Mouse (Mus musculus): Measurements from ENCODE around the gene Ptgis. TPM values are rescaled to one million over a fixed set of nuclear protein-coding genes. Genes with fewer than 3 reads are reported as not detected.

The Ptgis gene
- polyA plus RNA-seq, 1 experiment from 2014 or later = 18.0 TPM

- Histone ChIP-seq H3K4me2 (replicated peaks; ENCODE audit: low read depth, low read length) (no peak overlapping the region), H3K27ac (ENCODE audit: low read depth, low read length) (no peak overlapping the region), H3K27me3 (ENCODE audit: control insufficient read depth, insufficient read depth, low read length) (no peaks in the 10 kb centered on the region), H3K9ac (ENCODE audit: low read depth, low read length) (no peak overlapping the region), H3K4me3 (ENCODE audit: low read length) (no peak overlapping the region), H3K36me3 (ENCODE audit: control insufficient read depth, insufficient read depth, low read length) (no peaks in the 10 kb centered on the region), H3K4me1 (ENCODE audit: control insufficient read depth, insufficient read depth, low read length) (0 out of 2 replicates have a peak, but pooled peaks cover 12% of the 10 kb centered on the region), H3K9me3 (ENCODE audit: control insufficient read depth, low read length) (peaks cover 2% of the 10 kb centered on the region; the same call in 1 of the 2 replicates)
- 83% methylated on average over 4 of the region's 4 CpGs for WGBS
- no peak for ATAC-seq (ENCODE audit: low FRiP score, low TSS enrichment)
Observed at GRCm38 (mm10) chr2:167243831-167244563, 3.6 kb upstream of the Ptgis start.

DNA sequence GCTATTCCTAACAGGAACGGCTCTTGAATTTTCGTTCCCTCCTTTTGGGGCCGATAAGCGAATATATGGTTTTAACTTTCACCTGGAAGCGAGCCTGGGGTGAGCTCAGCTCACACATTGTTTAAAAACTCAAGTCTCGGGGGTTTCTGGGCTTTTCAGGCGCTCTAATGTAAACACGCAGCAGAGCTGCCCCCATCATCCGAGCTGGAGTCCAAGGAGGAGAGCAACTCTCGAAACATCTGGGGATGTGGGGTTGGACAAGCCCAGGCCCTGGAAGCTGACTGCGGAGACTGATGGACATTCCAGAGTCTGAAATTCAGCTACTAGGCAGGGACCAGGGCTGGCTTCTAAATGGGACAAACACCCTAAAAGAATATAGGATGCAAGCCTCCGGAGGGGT is 1.1 kb downstream of the Ptgis start:
- Histone ChIP-seq H3K9me3 (ENCODE audit: control insufficient read depth, low read length) (no peaks in the 10 kb centered on the region), H3K4me3 (ENCODE audit: low read length) (peak overlapping the region; percentile 60; the same call in 1 of the 2 replicates), H3K27ac (ENCODE audit: low read depth, low read length) (no peak overlapping the region), H3K36me3 (ENCODE audit: control insufficient read depth, insufficient read depth, low read length) (no peaks in the 10 kb centered on the region), H3K27me3 (ENCODE audit: control insufficient read depth, insufficient read depth, low read length) (peaks cover 5% of the 10 kb centered on the region; the same call in 1 of the 2 replicates), H3K9ac (ENCODE audit: low read depth, low read length) (peak overlapping the region; percentile 9; the same call in 1 of the 2 replicates), H3K4me2 (replicated peaks; ENCODE audit: low read depth, low read length) (peak overlapping the region; percentile 93), H3K4me1 (ENCODE audit: control insufficient read depth, insufficient read depth, low read length) (peaks cover 16% of the 10 kb centered on the region; the same call in 1 of the 2 replicates)
- WGBS = 19% methylated on average over 12 of the region's 12 CpGs
- no peak for ATAC-seq (ENCODE audit: low FRiP score, low TSS enrichment)

GRCm38 (mm10) chr2:167237224-167237623 is 3.2 kb downstream of the Ptgis start:
- H3K9ac ChIP-seq (ENCODE audit: low read depth, low read length) = no peak overlapping the region
- no peak for ATAC-seq (ENCODE audit: low FRiP score, low TSS enrichment)
- peaks cover 5% of the 10 kb centered on the region; the same call in 1 of the 2 replicates for H3K27me3 ChIP-seq (ENCODE audit: control insufficient read depth, insufficient read depth, low read length)
- no peak overlapping the region for H3K4me2 ChIP-seq (replicated peaks; ENCODE audit: low read depth, low read length)
- H3K4me1 ChIP-seq (ENCODE audit: control insufficient read depth, insufficient read depth, low read length) = peaks cover 28% of the 10 kb centered on the region
- no peak overlapping the region for H3K27ac ChIP-seq (ENCODE audit: low read depth, low read length)
- WGBS = 80% methylated on average over 9 of the region's 9 CpGs
- H3K36me3 ChIP-seq (ENCODE audit: control insufficient read depth, insufficient read depth, low read length) = no peaks in the 10 kb centered on the region
- H3K4me3 ChIP-seq (ENCODE audit: low read length) = no peak overlapping the region
- no peaks in the 10 kb centered on the region for H3K9me3 ChIP-seq (ENCODE audit: control insufficient read depth, low read length)

GRCm38 (mm10) chr2:167236174-167236573 is 4.2 kb downstream of the Ptgis start:
- H3K27ac ChIP-seq (ENCODE audit: low read depth, low read length) = no peak overlapping the region
- H3K4me2 ChIP-seq (replicated peaks; ENCODE audit: low read depth, low read length) = no peak overlapping the region
- H3K9me3 ChIP-seq (ENCODE audit: control insufficient read depth, low read length) = no peaks in the 10 kb centered on the region
- H3K4me1 ChIP-seq (ENCODE audit: control insufficient read depth, insufficient read depth, low read length) = peaks cover 32% of the 10 kb centered on the region
- no peak overlapping the region for H3K9ac ChIP-seq (ENCODE audit: low read depth, low read length)
- no peaks in the 10 kb centered on the region for H3K36me3 ChIP-seq (ENCODE audit: control insufficient read depth, insufficient read depth, low read length)
- H3K4me3 ChIP-seq (ENCODE audit: low read length) = no peak overlapping the region
- WGBS = 95% methylated on average over 4 of the region's 4 CpGs
- no peak for ATAC-seq (ENCODE audit: low FRiP score, low TSS enrichment)
- peaks cover 5% of the 10 kb centered on the region; the same call in 1 of the 2 replicates for H3K27me3 ChIP-seq (ENCODE audit: control insufficient read depth, insufficient read depth, low read length)

- Histone ChIP-seq H3K9ac (ENCODE audit: low read depth, low read length) (no peak overlapping the region), H3K36me3 (ENCODE audit: control insufficient read depth, insufficient read depth, low read length) (no peaks in the 10 kb centered on the region), H3K4me3 (ENCODE audit: low read length) (no peak overlapping the region), H3K4me1 (ENCODE audit: control insufficient read depth, insufficient read depth, low read length) (peaks cover 25% of the 10 kb centered on the region), H3K9me3 (ENCODE audit: control insufficient read depth, low read length) (no peaks in the 10 kb centered on the region), H3K4me2 (replicated peaks; ENCODE audit: low read depth, low read length) (no peak overlapping the region), H3K27ac (ENCODE audit: low read depth, low read length) (no peak overlapping the region), H3K27me3 (ENCODE audit: control insufficient read depth, insufficient read depth, low read length) (peaks cover 5% of the 10 kb centered on the region; the same call in 1 of the 2 replicates)
- 63% methylated on average over 17 of the region's 17 CpGs for WGBS
- no peak for ATAC-seq (ENCODE audit: low FRiP score, low TSS enrichment)
Observed at GRCm38 (mm10) chr2:167235338-167236018, 4.9 kb downstream of the Ptgis start.

DNA sequence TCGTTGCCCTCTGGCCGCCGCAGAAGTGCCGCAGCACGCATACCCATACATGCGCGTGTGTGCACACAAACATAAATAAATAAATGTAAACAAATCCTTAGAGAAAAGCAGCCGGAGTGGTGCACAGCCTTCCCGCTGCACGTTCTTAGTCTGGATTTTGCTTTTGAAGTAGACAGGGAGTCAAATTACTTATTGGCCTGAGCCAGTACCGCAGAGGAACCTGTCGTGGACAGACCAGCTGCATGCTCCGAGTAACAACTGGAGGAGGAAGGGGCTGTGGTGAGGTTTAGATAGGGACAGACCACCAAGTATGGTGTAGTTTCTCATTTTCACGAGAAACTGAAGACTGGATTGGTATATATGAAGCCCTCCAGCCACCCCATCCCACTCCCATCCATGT is 6.6 kb downstream of the Ptgis start:
- Histone ChIP-seq H3K4me1 (ENCODE audit: control insufficient read depth, insufficient read depth, low read length) (peaks cover 21% of the 10 kb centered on the region), H3K9me3 (ENCODE audit: control insufficient read depth, low read length) (no peaks in the 10 kb centered on the region), H3K4me3 (ENCODE audit: low read length) (no peak overlapping the region), H3K9ac (ENCODE audit: low read depth, low read length) (no peak overlapping the region), H3K36me3 (ENCODE audit: control insufficient read depth, insufficient read depth, low read length) (no peaks in the 10 kb centered on the region), H3K27me3 (ENCODE audit: control insufficient read depth, insufficient read depth, low read length) (peaks cover 5% of the 10 kb centered on the region; the same call in 1 of the 2 replicates), H3K27ac (ENCODE audit: low read depth, low read length) (no peak overlapping the region), H3K4me2 (replicated peaks; ENCODE audit: low read depth, low read length) (peak overlapping the region; percentile 25; the same call in 1 of the 2 replicates)
- 20% methylated on average over 14 of the region's 14 CpGs for WGBS
- ATAC-seq (ENCODE audit: low FRiP score, low TSS enrichment) = no peak

- no peak overlapping the region for H3K27ac ChIP-seq (ENCODE audit: low read depth, low read length)
- 61% methylated on average over 5 of the region's 5 CpGs for WGBS
- no peaks in the 10 kb centered on the region for H3K27me3 ChIP-seq (ENCODE audit: control insufficient read depth, insufficient read depth, low read length)
- no peak for ATAC-seq (ENCODE audit: low FRiP score, low TSS enrichment)
- H3K4me3 ChIP-seq (ENCODE audit: low read length) = no peak overlapping the region
- no peak overlapping the region for H3K4me2 ChIP-seq (replicated peaks; ENCODE audit: low read depth, low read length)
- H3K36me3 ChIP-seq (ENCODE audit: control insufficient read depth, insufficient read depth, low read length) = no peaks in the 10 kb centered on the region
- H3K9ac ChIP-seq (ENCODE audit: low read depth, low read length) = no peak overlapping the region
- peaks cover 21% of the 10 kb centered on the region for H3K4me1 ChIP-seq (ENCODE audit: control insufficient read depth, insufficient read depth, low read length)
- H3K9me3 ChIP-seq (ENCODE audit: control insufficient read depth, low read length) = no peaks in the 10 kb centered on the region
Observed at GRCm38 (mm10) chr2:167233009-167233335, 7.4 kb downstream of the Ptgis start.

- H3K4me2 ChIP-seq (replicated peaks; ENCODE audit: low read depth, low read length) = no peak overlapping the region
- no peaks in the 10 kb centered on the region for H3K36me3 ChIP-seq (ENCODE audit: control insufficient read depth, insufficient read depth, low read length)
- H3K4me1 ChIP-seq (ENCODE audit: control insufficient read depth, insufficient read depth, low read length) = peaks cover 21% of the 10 kb centered on the region
- ATAC-seq (ENCODE audit: low FRiP score, low TSS enrichment) = peak; percentile 28; the same call in 1 of the 2 replicates
- 59% methylated on average over 14 of the region's 14 CpGs for WGBS
- no peak overlapping the region for H3K4me3 ChIP-seq (ENCODE audit: low read length)
- H3K9me3 ChIP-seq (ENCODE audit: control insufficient read depth, low read length) = no peaks in the 10 kb centered on the region
- peak overlapping the region; percentile 1; the same call in 1 of the 2 replicates for H3K9ac ChIP-seq (ENCODE audit: low read depth, low read length)
- no peaks in the 10 kb centered on the region for H3K27me3 ChIP-seq (ENCODE audit: control insufficient read depth, insufficient read depth, low read length)
- H3K27ac ChIP-seq (ENCODE audit: low read depth, low read length) = no peak overlapping the region
Observed at GRCm38 (mm10) chr2:167232132-167233008, 8.0 kb downstream of the Ptgis start.

All from kidney, embryonic 14.5 days (tissue).